Comparison of ENCODE assay signal across 9 mouse cellular contexts in the genomic region with DNA sequence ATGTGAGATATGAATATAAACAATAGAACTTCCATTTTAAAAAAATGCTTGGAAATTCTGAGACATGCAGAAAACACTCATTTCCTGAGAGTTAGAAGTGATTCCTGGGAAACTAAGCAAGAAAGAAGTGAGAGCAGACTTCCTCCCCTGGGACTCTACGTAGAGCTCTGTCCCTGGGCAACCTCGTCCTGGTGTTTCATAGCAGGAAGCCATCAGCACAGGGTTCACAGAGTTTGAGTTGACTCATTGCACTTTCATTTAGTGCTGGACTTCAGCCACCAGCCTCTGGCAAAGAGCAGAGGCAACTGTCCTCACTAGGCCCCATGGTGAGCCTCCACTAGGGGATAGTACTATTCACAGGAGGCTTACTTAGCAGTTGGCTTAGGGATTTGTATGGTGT. TPM values are rescaled to one million over a fixed set of nuclear protein-coding genes. Genes with fewer than 3 reads are reported as not detected.
A peak's percentile ranks its signal among the peaks of the same experiment; 100 is the strongest.
DNase-seq lines count a peak whose midpoint lies in the region; ATAC-seq lines count a peak whose summit lies in the region.
"Had no signal": no experiment of that assay in that cellular context is flagged by ENCODE, and none has a peak within 500 bp of the region (broad histone marks: within the 10 kb centered on the region; RNA-seq: fewer than 3 reads in every experiment).

No protein-coding gene starts in this region.

- peak overlapping the region; percentile 65; the same call in 1 of the 2 replicates for H3K27ac ChIP-seq in heart, embryonic 16.5 days (ENCODE audit: low read length)
- H3K27ac ChIP-seq in liver, embryonic 12.5 days, result peak overlapping the region; percentile 23; the same call in 1 of the 2 replicates

- H3K9ac ChIP-seq in heart, embryonic 16.5 days (ENCODE audit: low read length), result no peak overlapping the region
- H3K9ac ChIP-seq in liver, embryonic 12.5 days, result no peak overlapping the region

- DNase-seq in 3134 (ENCODE audit: extremely low read depth, insufficient read length, low spot score), result peak; percentile 68
- peak; percentile 99 for DNase-seq in adipocyte (ENCODE audit: low spot score)
- no peak for DNase-seq in right cerebral cortex, postnatal 25 days
- DNase-seq in thymus, postnatal 14 days, result no peak
- DNase-seq in spleen, adult 18-20 months, result no peak

- H3K36me3 ChIP-seq in heart, embryonic 16.5 days (ENCODE audit: control insufficient read depth, insufficient read depth), result peaks cover 9% of the 10 kb centered on the region; the same call in 1 of the 2 replicates
- H3K36me3 ChIP-seq in liver, embryonic 12.5 days, result peaks cover 41% of the 10 kb centered on the region

- no peaks in the 10 kb centered on the region for H3K4me1 ChIP-seq in heart, embryonic 16.5 days (ENCODE audit: control insufficient read depth, insufficient read depth, low read length)
- H3K4me1 ChIP-seq in liver, embryonic 12.5 days, result 0 out of 2 replicates have a peak, but pooled peaks cover 6% of the 10 kb centered on the region

- no peaks in the 10 kb centered on the region for H3K27me3 ChIP-seq in heart, embryonic 16.5 days (ENCODE audit: control insufficient read depth, insufficient read depth, low read length)
- no peaks in the 10 kb centered on the region for H3K27me3 ChIP-seq in liver, embryonic 12.5 days (replicated peaks)

- peak; percentile 59 for ATAC-seq in heart, embryonic 16.5 days (replicated peaks; ENCODE audit: extremely low read depth, insufficient read depth, low FRiP score)
- peak; percentile 20; the same call in 1 of the 2 replicates for ATAC-seq in liver, embryonic 12.5 days
- ATAC-seq in inflammation-experienced regulatory T-cells, adult 6 months, result no peak

- no peaks in the 10 kb centered on the region for H3K9me3 ChIP-seq in heart, embryonic 16.5 days (replicated peaks; ENCODE audit: control insufficient read depth, low read length)
- no peaks in the 10 kb centered on the region for H3K9me3 ChIP-seq in liver, embryonic 12.5 days (replicated peaks)

- 52% methylated on average over 2 of the region's 2 CpGs for WGBS in heart, embryonic 16.5 days
- WGBS in liver, embryonic 12.5 days (ENCODE audit: insufficient replicate concordance), result 66% methylated on average over 2 of the region's 2 CpGs

- no peak overlapping the region for H3K4me3 ChIP-seq in heart, embryonic 16.5 days (ENCODE audit: low read length)
- no peak overlapping the region for H3K4me3 ChIP-seq in liver, embryonic 12.5 days

- H3K4me2 ChIP-seq in heart, embryonic 16.5 days (ENCODE audit: low read depth, low read length), result no peak overlapping the region
- H3K4me2 ChIP-seq in liver, embryonic 12.5 days, result no peak overlapping the region

RNA-seq across cellular contexts. Expression of gene Prg2, which starts 19.0 kb away (rescaled TPM):
- polyA plus RNA-seq in heart, embryonic 16.5 days (2015; fragmentation: Nextera tagmentation; extraction: Ambion mirVana), result 0.68 TPM in 1 of 2 replicates, not detected in the other
- polyA plus RNA-seq in liver, embryonic 12.5 days (2016; fragmentation: Nextera tagmentation; extraction: Ambion mirVana), result 27.7 and 79.1 TPM in 2 replicates
- polyA plus RNA-seq in inflammation-experienced regulatory T-cells, adult 6 months (2017; shearing (Covaris generic)), result under 1 TPM in 1 of 3 experiments, not detected in 2; 0.73 TPM

RNA-seq across cellular contexts. Expression of gene Slc43a3, which starts 24.9 kb away (rescaled TPM):
- polyA plus RNA-seq in heart, embryonic 16.5 days (2015; fragmentation: Nextera tagmentation; extraction: Ambion mirVana), result 42.5 and 43.6 TPM in 2 replicates
- polyA plus RNA-seq in liver, embryonic 12.5 days (2016; fragmentation: Nextera tagmentation; extraction: Ambion mirVana), result 127 and 128 TPM in 2 replicates
- 10 to 100 TPM in 1 of 3 experiments, 1 to 10 TPM in 2; 8.8 to 23.4 (median 9.2) TPM for polyA plus RNA-seq in inflammation-experienced regulatory T-cells, adult 6 months (2017; shearing (Covaris generic))

RNA-seq across cellular contexts. Expression of gene Prg3, which starts 26.7 kb away (rescaled TPM):
- 0.34 TPM in 1 of 2 replicates, not detected in the other for polyA plus RNA-seq in heart, embryonic 16.5 days (2015; fragmentation: Nextera tagmentation; extraction: Ambion mirVana)
- polyA plus RNA-seq in liver, embryonic 12.5 days (2016; fragmentation: Nextera tagmentation; extraction: Ambion mirVana), result 3.1 and 7.1 TPM in 2 replicates
- polyA plus RNA-seq in inflammation-experienced regulatory T-cells, adult 6 months (2017; shearing (Covaris generic)), result not detected
- polyA plus RNA-seq: embryonic facial prominence, embryonic 11.5 days had no signal

Comparison
In these comparisons a context has a peak if more than half of its experiments do, and no peak if none do; other contexts are left out.
1. DNase-seq: peak in 3134 (single experiment) and adipocyte (single experiment); none in right cerebral cortex, postnatal 25 days (single experiment), thymus, postnatal 14 days (single experiment) and spleen, adult 18-20 months (0 of 2).
2. RNA of gene Prg2, which starts 19.0 kb away (polyA plus RNA-seq): 27.7 to 79.1 TPM in liver, embryonic 12.5 days; 0.68 TPM in heart, embryonic 16.5 days and 0.73 TPM in inflammation-experienced regulatory T-cells, adult 6 months; every median in the first group is over 10 times any median in the second.